Mouse (Mus musculus): ENCODE measurements around the gene Lipe.
A peak's percentile ranks its signal among the peaks of the same experiment; 100 is the strongest.
"Not testable (repeated sequence)": the region's sequence is repeated elsewhere in the genome, so short reads cannot be mapped to it uniquely, and the experiment has no call there.

Gene Lipe

DNA sequence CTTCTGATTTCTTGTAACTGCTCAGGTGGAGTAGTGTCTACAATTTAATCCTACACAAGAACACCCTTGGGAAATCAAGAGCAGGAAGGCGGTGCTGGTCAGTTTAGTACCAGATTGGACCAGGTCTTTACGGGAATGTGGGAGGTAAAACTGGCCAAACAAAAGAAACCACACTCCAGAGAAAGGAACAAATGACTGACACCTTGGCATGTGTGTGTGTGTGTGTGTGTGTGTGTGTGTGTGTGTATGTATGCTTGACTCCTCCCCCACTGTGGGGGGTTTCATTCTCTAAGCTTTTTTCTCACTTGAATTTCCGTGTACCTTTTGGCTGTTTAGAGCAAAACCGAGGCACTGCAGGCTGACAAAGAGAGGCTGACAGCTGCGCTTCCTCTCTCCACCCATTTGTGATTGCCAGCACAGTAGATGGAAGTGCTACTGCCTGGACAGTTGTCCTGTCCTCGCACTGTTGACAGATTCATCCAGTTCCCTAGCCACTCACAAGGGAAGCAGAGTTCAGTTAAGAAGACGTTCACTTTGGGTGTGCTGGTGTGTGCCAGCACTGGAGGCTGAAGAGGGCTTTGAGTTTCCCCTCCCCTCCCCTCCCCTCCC, 14.4 kb upstream of the Lipe start, which contains the start of gene Cxcl17:
TSS of gene Cxcl17 (minus strand) at position 54 of the 609 bp plus-strand sequence.
- DNase-seq (ENCODE audit: low read depth, low spot score) = no peak

DNA sequence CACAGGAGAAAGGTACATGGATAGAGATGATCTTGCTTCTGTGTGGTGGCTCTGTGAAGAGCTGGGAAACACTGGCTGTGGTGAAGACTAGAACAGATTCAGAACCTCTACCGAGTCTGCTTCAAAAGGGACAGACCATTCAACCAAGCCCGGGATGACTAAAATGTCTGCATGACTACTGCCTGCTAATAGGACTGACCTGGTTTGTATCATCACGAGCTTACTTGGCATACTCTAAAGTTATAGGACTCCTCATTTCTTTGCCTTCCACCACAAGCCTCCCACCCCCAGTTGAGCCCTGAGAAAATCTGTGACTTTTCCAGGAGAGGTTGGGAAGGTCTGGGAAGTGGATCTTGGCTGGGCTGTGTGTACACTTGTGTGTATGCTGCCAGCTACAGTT, 13.4 kb upstream of the Lipe start:
- DNase-seq (ENCODE audit: low read depth, low spot score) = no peak

DNA sequence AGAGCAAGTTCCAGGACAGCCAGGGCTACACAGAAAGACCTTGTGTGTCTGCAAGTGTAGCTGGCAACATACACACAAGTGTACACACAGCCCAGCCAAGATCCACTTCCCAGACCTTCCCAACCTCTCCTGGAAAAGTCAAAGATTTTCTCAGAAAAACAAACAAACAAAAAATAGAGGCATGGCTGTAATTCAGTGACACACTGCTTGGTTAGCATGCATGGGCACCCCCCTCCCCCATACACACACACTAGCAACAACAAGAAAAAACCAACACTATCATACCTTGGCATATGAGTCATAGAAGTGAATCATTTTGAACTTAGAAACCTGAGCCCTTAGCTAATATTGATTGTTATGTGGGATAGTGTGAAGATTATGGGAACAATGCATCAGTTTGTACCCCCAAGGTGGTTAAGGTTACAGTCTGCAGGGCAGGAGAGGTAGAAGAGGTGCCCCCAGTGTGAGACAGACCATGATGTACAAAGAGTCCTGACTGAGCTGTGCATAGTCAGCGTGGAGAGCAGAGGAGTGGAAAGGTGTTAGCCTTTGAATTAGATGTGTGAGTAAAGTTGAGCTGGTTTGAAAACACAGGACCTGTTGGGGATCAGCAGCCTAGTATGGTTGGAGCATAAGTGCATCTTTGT, 12.6 kb upstream of the Lipe start:
- DNase-seq (ENCODE audit: low read depth, low spot score) = no peak

DNA sequence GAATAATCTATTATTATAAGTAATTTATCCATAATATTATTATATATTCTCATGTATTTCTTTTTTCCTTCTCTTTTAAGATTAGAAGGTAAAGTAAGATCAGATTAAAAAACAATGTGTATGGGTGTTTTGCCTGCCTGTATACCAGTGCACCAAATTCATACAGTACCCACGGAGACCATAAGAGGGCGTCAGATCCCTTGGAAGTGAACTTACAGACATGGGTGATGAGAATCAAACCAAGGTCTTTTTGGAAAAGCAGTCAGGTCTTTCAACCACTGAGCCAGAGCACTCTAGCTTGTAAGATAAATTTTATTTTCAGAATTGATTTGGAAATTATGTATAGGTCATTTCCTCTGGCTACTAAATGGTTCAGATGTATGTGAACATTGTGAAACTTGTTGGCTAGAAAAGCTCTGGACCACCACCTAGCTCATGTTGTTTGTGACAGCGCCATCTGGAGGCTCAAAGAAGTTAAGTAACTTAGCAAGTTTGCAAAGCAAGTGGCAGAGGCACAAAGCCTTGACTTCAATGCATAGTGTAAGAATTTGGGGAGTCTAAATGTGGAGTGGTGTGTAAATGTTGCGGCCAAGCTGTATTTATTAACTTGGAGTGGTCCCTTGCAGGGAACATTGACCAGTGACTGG, 10.7 kb upstream of the Lipe start:
- no peak for DNase-seq (ENCODE audit: low read depth, low spot score)

DNA sequence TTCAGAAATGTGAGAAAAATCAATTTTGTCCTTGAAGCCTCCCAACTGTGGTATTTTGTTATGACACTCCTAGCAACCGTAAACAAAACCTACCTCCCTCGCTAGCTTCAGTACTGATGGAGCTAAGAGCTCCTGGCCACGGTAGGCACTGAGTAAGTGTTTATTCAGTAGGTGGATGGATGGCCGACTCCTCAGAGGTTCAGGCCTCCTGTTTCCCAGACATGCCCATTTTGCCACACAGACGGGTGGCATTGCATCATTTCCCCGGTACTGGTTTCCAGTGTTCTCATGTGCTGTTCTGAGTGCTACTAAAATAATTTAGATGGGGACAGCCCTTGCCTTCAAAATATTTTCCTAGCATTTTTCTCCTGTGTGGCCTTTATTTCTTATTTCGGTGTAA, 8.0 kb upstream of the Lipe start:
- no peak for DNase-seq (ENCODE audit: low read depth, low spot score)

DNA sequence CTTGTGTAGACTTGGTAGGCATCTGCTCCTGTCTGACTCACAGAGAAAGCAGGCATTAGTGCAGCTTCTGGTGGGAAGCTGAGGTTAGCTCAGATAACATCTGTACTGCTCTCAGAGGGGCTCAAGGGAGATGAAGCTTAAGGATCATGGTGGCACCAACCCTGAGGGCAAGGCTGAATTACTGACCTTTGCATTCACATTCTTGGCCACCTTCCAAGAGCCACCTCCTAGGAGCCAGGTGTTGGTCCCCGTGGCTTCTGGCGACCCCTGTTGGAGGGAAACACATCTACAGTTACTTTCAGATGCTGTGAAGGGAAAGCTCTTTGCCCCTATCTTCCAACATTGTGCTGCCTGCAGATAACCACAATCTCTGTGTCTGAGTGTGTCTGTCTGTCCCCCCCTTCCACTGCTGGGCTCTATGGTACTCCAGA, 4.2 kb upstream of the Lipe start:
- no peak for DNase-seq (ENCODE audit: low read depth, low spot score)

DNA sequence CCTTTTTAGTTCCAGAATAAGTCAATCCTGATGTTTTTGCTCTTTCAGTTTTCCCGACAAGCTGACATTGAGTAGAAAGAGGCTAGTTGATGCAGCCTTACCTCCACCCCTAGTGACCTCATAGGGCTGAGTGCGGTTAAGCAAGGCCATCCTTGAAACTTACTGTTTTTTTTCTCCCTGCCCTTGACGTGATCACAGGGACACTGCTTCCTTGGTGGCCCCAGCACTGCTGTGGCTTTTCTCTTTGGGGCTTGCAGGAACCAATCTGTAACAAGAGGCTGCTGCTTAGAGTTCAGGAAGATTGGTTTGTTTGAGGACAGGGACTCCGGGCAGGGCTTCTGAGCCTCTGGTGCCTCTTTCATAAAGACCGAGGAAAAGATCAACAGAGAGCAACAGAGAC, 3.5 kb upstream of the Lipe start:
- no peak for DNase-seq (ENCODE audit: low read depth, low spot score)

DNA sequence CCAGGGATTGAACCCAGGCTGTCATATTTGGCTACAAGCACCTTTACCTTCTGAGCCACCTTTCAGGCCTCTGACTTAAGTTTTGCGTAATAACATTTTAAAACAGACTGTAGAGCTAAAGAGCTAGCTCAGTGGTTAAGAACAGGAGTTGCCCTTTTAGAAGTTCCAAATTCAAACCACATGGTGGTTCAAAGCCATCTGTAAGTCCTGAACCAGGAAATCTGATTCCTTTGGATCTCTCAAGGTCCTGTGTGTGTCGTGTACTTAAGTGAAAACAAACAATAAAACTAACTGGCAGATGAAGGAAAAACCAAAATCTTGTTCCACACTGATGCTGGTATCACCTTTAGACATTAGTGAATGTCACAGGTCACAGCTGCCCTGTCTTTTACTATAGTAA, 3.0 kb upstream of the Lipe start:
- no peak for DNase-seq (ENCODE audit: low read depth, low spot score)

DNA sequence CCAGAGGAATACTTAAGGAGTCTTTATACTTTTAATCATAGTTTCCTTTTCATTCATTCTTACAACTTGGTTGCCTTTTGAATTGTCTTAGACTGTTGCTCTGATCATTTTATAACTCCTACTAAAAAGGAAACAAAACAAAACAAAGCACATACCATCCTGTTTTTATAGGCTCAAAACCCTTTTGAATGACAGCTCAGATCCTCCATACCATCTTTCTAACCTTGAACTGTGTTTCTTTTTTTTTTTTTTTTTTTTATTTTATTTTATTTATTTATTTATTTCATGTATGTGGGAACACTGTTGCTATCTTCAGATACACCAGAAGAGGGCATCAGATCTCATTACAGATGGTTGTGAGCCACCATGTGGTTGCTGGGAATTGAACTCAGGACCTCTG, 518 bp upstream of the Lipe start:
- not testable (repeated sequence) for DNase-seq (ENCODE audit: low read depth, low spot score)

DNA sequence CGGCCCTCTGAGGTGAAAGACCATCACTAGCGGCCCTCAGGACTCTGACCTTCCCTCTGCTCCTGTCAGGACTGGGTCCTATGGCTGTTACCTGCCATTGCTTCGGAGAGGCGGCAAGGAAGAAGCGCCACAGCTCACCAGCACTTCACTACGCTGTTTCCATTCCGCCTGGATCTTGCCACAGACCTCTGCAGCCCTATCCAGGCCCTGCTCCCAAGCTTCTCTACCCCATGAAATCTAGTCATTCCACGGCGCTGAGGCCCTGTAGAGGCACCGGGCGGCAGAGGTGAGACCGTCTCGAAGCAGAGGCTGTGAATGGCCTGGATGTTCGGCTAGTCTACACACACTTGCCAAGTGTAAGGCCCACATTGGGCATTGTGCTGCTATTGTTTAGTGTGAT, 1.9 kb downstream of the Lipe start:
- no peak for DNase-seq (ENCODE audit: low read depth, low spot score)

DNA sequence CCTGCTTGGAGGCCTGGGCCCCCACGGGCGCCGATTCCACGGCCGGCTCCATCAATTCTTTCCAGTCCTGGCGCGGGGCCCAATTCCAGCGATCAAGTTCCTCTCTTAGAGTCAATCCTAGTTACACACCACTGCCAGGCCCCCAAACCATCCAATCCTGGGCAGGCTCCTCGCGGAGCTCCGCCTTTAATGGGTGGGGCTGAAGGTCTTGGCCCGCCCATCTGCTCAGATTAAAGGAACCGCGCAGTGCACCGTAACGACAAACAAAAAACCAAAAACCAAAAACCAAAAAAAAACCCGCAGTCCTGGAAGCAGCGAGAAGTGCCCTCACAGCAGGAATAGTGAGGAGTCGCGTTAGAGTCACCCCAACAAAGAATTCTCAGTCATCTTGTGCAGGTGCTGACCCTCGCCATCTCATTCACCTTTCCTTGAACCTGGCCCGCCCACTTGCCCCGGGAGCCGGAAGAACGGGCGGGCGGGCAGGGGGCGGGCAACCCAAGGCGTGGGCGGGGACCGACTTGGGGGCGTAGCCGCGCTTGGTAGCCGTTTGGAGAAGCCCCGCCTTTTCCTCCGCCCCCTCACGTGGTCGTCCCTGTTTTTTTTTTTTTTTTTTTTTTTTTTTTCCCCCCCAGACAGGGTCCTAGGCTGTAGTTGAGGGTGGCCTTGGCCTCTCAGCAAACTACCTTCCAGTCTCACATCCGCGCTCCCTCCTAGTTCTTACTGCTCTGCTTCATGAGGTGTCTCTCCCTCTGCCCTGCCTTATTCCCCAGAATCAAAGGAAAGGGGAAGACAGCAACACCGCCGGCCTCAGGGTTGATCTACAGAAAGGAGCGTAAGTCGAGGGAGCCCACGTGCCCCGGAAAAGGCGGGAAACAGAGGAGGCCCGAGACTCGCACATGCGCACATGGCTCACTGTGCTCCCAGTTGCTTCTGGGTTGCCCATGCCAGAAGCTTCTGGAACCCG, 2.7 kb downstream of the Lipe start:
- DNase-seq (ENCODE audit: low read depth, low spot score) = peak; percentile 86

DNA sequence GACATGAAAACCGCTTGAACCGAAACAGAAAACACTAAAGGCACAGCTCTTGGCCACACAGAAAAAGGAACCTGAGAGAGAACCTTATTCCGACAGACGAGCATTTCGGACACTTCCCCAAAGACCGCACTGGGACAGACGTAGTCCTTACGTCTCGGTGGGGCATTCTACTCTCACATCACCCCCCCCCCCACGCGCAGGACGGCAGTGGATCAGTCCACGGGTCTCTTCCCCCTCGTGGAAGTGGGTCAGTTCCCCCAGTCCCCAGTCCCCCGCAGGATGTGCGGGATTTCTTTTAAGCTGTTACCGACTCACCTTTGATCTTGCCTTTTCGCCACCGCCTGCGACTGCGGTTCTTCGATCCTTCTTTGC, 3.3 kb downstream of the Lipe start:
- DNase-seq (ENCODE audit: low read depth, low spot score) = no peak

DNA sequence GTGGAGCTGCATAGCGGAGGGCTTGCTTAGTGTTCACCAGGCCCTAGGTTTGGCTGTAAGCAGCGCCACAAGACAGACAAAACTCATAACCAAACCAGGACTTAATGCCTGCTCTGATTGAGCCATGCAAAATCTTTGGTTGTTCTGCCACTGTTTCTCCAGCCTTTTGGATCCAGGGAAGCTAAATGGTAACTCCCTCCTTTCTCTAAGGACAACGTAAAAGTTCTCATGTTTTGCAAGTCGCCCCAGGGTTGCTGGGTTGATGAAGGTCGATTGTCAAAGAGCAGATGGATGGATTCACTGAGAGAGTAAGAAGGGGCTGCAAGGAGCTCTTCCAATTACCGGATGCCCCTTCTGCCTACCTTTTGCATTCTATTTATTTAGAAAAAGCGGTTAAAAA, 3.8 kb downstream of the Lipe start:
- no peak for DNase-seq (ENCODE audit: low read depth, low spot score)

DNA sequence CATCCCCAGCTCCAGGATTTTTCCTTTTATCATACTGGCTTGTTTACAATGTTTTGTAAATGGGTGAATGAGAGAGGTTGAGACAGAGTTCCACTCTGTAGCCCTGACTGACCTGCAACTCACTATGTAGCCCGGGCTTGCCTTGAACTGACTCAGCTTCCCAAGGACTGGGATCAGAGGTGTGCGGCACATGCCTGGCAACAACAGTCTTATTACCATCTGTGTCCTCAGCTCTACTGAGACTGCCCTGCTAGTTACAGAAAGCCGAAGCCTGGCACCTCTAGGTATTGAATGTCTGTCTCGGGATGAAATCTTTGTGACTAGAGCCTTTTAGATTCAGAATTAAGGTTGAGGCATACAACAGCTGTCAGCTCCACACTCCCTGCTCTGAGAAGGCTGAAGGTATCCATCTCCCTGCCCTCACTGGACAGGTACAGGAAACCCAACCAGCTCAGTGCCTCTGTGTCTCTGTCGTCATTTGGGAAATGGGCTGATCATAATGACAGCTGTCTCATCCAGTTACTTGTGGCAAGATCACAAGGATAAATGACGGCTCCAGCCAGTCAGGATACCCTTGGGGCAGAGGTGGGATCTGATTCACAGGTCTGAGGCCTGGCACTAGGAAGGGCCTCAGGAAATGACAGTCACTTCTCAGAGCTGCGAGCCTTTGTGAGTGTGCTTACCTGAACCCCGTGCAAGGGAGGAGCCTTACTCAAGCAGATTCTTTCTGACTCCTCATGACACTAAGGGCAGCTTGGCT, 4.9 kb downstream of the Lipe start:
- DNase-seq (ENCODE audit: low read depth, low spot score) = no peak

DNA sequence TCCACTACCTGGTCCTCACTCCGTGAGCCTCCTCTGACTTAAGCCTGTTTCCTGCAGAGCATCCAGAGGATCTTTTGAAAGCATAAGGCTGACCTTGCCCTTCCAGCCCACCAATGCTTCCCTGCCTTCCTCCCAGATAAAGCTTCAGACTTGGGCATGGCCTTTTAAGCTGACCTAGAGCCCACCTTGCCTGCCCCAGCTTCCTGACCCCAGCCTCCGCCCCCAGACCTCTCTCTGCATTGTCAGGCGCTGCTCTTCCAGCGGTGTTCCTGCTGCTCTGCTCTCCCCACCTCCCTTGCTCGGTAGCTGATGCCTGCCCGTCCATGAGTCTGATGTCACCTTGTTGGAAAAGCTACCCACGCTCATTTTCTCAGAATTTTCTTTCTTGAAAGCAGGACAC, 5.7 kb downstream of the Lipe start:
- no peak for DNase-seq (ENCODE audit: low read depth, low spot score)

DNA sequence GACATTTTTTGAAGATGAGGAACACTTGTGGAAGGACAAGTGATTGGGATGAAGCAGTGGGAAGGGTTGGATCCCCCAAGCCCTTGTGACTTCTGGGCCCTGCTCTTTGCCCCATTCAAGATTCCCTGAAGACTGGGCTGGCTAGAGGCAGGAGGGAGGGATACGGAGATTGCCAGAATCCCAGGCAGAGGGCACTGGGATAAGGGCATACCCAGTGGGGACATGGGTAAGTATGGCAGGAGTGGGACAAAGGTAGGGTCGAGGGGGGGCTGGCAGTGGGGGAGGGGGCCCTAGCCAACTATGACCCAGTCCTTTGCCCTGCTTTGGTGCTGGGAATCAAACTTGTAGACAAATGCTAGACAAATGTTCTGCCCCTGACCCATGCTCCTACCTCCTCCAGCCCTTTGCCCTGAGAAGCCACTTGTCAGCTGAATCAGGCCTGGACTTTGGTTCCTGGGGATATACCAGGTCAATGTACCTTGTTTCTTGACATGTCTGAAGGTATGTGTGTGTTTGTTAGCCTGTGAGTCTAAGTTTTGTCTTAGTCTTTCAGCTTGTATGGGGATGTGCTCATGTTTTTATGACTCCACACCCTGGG, 6.6 kb downstream of the Lipe start:
- DNase-seq (ENCODE audit: low read depth, low spot score) = no peak

DNA sequence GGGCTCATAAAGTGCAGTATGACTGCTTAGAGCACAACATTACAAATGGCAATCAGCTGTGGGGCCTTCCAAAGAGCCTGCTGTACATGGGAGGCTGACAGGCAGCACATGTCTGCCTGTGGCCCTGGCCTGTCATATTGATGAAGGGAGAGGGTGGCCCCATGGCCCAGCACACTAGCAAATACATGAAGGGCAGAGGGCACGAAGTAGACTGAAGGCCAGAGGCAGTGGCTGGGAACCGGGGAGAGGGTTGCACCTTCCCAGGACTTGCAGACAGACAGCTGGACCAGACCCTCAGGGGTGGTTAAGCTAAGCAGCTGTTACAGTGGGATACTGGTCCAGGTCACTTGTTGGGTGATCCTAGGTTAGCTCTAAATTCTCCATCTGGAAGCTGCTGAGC, 7.5 kb downstream of the Lipe start:
- DNase-seq (ENCODE audit: low read depth, low spot score) = no peak

DNA sequence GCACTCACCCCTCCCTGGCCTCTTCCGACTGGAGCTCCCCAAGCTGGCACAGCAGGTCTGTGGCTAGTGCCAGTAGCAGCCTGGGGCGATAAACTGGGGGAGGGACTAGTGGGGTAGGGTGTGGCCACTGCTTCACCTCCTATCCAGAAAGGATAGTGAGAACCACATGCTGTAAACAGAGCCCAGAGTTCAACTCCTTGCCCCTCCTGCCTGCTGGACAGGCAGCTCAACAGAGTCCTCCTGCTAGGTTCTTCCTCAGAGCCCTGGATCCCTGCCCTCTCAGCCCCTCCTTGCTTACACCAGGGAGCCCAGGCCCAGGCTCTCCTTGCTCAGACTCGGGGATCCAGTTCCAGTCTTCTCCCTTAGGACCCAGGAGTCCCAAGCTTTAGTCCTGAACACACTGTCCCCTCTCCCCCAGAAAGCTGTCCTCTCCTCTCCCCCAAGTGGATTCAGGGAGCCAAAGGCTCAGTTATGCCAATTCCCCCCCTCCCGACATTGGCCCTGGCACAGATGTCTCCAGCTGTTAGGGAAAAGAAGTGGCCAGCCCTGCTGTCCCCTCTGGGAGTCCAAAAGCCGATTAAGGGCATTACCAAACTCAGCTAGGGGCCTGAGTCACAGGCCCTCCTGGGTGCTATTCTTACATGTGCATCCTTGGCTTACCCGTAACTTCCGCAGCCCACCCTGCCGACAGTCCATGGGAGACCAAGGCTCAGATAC, 8.3 kb downstream of the Lipe start:
- no peak for DNase-seq (ENCODE audit: low read depth, low spot score)

DNA sequence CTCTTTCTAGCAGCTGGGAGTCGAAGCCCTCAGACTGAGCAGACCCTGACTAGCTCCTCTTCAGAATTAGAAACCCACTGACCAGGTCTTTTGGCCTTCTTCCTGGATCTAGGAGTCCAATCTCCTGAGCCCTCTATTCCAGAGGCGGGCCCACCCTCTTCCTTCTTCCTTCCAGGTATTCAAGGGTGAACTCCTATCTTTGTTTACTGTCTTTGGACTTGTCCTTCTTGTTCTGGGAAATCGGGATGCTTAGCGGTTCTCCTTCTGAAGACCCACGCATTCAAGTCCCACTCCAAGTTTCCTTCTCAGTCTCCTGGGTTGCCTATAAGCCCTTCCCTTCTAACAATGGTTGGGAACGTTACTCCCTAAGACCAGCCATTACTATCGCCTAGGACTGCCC, 9.6 kb downstream of the Lipe start:
- DNase-seq (ENCODE audit: low read depth, low spot score) = no peak

DNA sequence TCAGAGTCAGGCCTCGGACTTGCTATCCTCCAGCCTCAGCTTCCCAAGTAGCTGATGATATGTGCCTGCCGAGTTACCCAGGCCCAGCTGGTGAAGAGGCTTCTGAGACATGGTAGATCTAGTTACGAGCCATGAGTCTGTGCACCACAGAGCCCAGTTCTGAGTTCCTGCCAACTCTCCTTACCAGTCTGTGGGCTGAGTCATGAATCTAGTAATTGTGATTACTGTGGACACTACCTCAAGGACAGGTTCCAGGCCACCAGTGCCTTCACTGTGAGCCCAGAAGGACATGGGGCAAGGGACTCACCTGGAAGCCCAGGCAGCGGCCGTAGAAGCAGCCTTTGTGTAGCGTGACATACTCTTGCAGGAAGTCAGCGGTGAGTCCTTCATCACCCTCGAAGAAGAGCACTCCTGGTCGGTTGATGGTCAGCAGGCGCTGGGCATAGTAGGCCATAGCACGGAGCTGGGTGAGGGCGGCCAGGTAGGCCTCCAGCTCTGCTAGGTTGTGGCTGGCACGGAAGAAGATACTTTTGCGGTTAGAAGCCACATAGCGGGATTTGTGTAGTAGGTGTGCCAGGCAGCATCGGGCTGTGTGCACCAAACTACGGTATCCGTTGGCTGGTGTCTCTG, 10.6 kb downstream of the Lipe start:
- no peak for DNase-seq (ENCODE audit: low read depth, low spot score)
